Mouse (Mus musculus) midbrain, postnatal 0 days (tissue): ENCODE results near the gene Chrnd. TPM values are rescaled to one million over a fixed set of nuclear protein-coding genes. Genes with fewer than 3 reads are reported as not detected.

Experiments used
- ATAC-seq: fragments of 200-750 bp; cut with Nextera tagmentation; 2 replicates; pipeline ENCODE4 v1.8.0; 2017; ENCODE audit warnings: moderate number of reproducible peaks, mild to moderate bottlenecking, moderate TSS enrichment, moderate library complexity; ENCODE audit not compliant: low FRiP score
- DNase-seq: peaks from one replicate; pipeline ENCODE4 v3.0.0-alpha.2; 2015; ENCODE audit warnings: low spot score
- H3K27ac ChIP-seq: fragments of 300-500 bp; sonication (generic); 2 replicates; pipeline ENCODE4 v1.5.1; 2014; ENCODE audit warnings: low read depth, mild to moderate bottlenecking, low read length, mixed read lengths
- H3K27me3 ChIP-seq: fragments of 300-500 bp; sonication (generic); 2 replicates; pipeline ENCODE4 v1.6.1; 2014; ENCODE audit warnings: low read length, control low read depth, mixed read lengths; ENCODE audit not compliant: insufficient read depth
- H3K36me3 ChIP-seq: fragments of 300-500 bp; sonication (generic); 2 replicates; pipeline ENCODE4 v1.6.1; 2014; ENCODE audit warnings: low read length, control low read depth, mixed read lengths; ENCODE audit not compliant: insufficient read depth
- H3K4me1 ChIP-seq: fragments of 300-500 bp; sonication (generic); 2 replicates; pipeline ENCODE4 v1.6.1; 2014; ENCODE audit warnings: mild to moderate bottlenecking, control low read depth, antibody characterized with exemption, low read length, mixed read lengths; ENCODE audit not compliant: insufficient read depth
- H3K4me2 ChIP-seq: fragments of 300-500 bp; sonication (generic); 2 replicates; pipeline ENCODE4 v1.6.1; 2014; ENCODE audit warnings: low read depth, mild to moderate bottlenecking, low read length, mixed read lengths; ENCODE audit not compliant: poor library complexity, severe bottlenecking
- H3K4me3 ChIP-seq: fragments of 300-500 bp; sonication (generic); 2 replicates; pipeline ENCODE4 v1.5.1; 2014; ENCODE audit warnings: low read depth, mild to moderate bottlenecking, low read length, moderate library complexity
- H3K9ac ChIP-seq: fragments of 300-500 bp; sonication (generic); replicated peaks from 2 replicates; pipeline ENCODE4 v1.6.1; 2014; ENCODE audit warnings: mild to moderate bottlenecking, low read length, moderate library complexity, mixed read lengths; ENCODE audit not compliant: poor library complexity, severe bottlenecking
- H3K9me3 ChIP-seq: fragments of 300-500 bp; sonication (generic); 2 replicates; pipeline ENCODE4 v1.6.1; 2016; ENCODE audit warnings: low read length, control low read depth
- CTCF ChIP-seq: IDR thresholded peaks from 2 replicates; pipeline ENCODE4 v1.5.1; 2016; ENCODE audit warnings: antibody characterized with exemption, mild to moderate bottlenecking
- WGBS: fragments of 180-500 bp; shearing (Covaris S2); extraction: QIAGEN DNeasy Blood & Tissue Kit; methylation state at CpG from one replicate; pipeline ENCODE4 v1.1.7; 2014; 5-methylcytosine and 5-hydroxymethylcytosine counted together
- polyA plus RNA-seq: library from polyadenylated mRNA; unstranded; fragments of >200 nt; fragmentation: Nextera tagmentation; extraction: Ambion mirVana; gene quantifications from 2 replicates; pipeline ENCODE4 v1.2.1, GENCODE M21; 2015
- total RNA-seq: library from RNA; depleted of rRNA; stranded (reverse); fragments of >200 nt; gene quantifications from 2 replicates; pipeline ENCODE4 v1.2.3, GENCODE M21; 2014

Gene Chrnd
- total and polyA plus RNA-seq, 2 experiments from 2014 or later, result not detected

- no peaks in the 10 kb centered on the region for H3K4me1 ChIP-seq
- no peak overlapping the region for H3K4me3 ChIP-seq
- no peak overlapping the region for H3K27ac ChIP-seq
- DNase-seq (no peak), ATAC-seq (no peak)
- H3K36me3 ChIP-seq, result no peaks in the 10 kb centered on the region
- no peak overlapping the region for H3K4me2 ChIP-seq
- 86% methylated on average over 5 of the region's 5 CpGs for WGBS
- no peak overlapping the region for H3K9ac ChIP-seq
- H3K9me3 ChIP-seq, result no peaks in the 10 kb centered on the region
- TF ChIP-seq CTCF, result no peak
- peaks cover 14% of the 10 kb centered on the region for H3K27me3 ChIP-seq
These were observed 13.4 kb downstream of the Chrnd start for GRCm38 (mm10) chr1:87203779-87204178.

GRCm38 (mm10) chr1:87204465-87204864, 14.1 kb downstream of the Chrnd start, which contains the start of gene Chrng:
TSS of gene Chrng (plus strand) at chr1:87204657.
- H3K27me3 ChIP-seq, result peaks cover 14% of the 10 kb centered on the region
- no peaks in the 10 kb centered on the region for H3K9me3 ChIP-seq
- no peak within 1 kb of the TSS for H3K4me3 ChIP-seq
- no peak within 1 kb of the TSS for H3K4me2 ChIP-seq
- DNase-seq, result no peak
- no peaks in the 10 kb centered on the region for H3K4me1 ChIP-seq
- H3K27ac ChIP-seq, result no peak within 1 kb of the TSS
- H3K9ac ChIP-seq, result no peak within 1 kb of the TSS
- H3K36me3 ChIP-seq, result no peaks in the 10 kb centered on the region
- TF ChIP-seq CTCF, result no peak
- 89% methylated on average over 7 of the region's 7 CpGs for WGBS
- ATAC-seq, result no peak

GRCm38 (mm10) chr1:87205038-87205437, 14.6 kb downstream of the Chrnd start:
- Histone ChIP-seq H3K27me3 (peaks cover 14% of the 10 kb centered on the region), H3K4me1 (no peaks in the 10 kb centered on the region), H3K9me3 (no peaks in the 10 kb centered on the region), H3K36me3 (no peaks in the 10 kb centered on the region), H3K9ac (no peak overlapping the region), H3K4me3 (no peak overlapping the region), H3K27ac (no peak overlapping the region), H3K4me2 (no peak overlapping the region)
- 69% methylated on average over 6 of the region's 6 CpGs for WGBS
- ATAC-seq, result no peak
- TF ChIP-seq CTCF, result no peak
- DNase-seq, result no peak

- Histone ChIP-seq H3K4me3 (no peak overlapping the region), H3K36me3 (no peaks in the 10 kb centered on the region), H3K9ac (no peak overlapping the region), H3K4me1 (no peaks in the 10 kb centered on the region), H3K9me3 (no peaks in the 10 kb centered on the region), H3K4me2 (no peak overlapping the region), H3K27ac (no peak overlapping the region), H3K27me3 (peaks cover 14% of the 10 kb centered on the region)
- ATAC-seq (no peak), DNase-seq (no peak)
- 42% methylated on average over 3 of the region's 3 CpGs for WGBS
- TF ChIP-seq CTCF, result no peak
These were observed 15.1 kb downstream of the Chrnd start for GRCm38 (mm10) chr1:87205502-87205901.

GRCm38 (mm10) chr1:87206339-87206738, 15.9 kb downstream of the Chrnd start:
- WGBS, result 21% methylated on average over 17 of the region's 17 CpGs
- Histone ChIP-seq H3K4me1 (no peaks in the 10 kb centered on the region), H3K36me3 (no peaks in the 10 kb centered on the region)

GRCm38 (mm10) chr1:87211431-87211830, 21.0 kb downstream of the Chrnd start:
- no peak overlapping the region for H3K27ac ChIP-seq
- H3K27me3 ChIP-seq, result peaks cover 8% of the 10 kb centered on the region
- no peaks in the 10 kb centered on the region for H3K36me3 ChIP-seq
- no peak for ATAC-seq
- DNase-seq, result no peak
- no peak overlapping the region for H3K9ac ChIP-seq
- peaks cover 13% of the 10 kb centered on the region for H3K4me1 ChIP-seq
- H3K4me2 ChIP-seq, result no peak overlapping the region
- no peaks in the 10 kb centered on the region for H3K9me3 ChIP-seq
- no peak for TF ChIP-seq CTCF
- no peak overlapping the region for H3K4me3 ChIP-seq
- whole genome bisulfite sequencing, result 87% methylated on average over 4 of the region's 4 CpGs

More at GRCm38 (mm10) chr1:87206339-87206738, 15.9 kb downstream of the Chrnd start:
- TF ChIP-seq CTCF, result peak; percentile 41
- DNase-seq (no peak), ATAC-seq (no peak)
- Histone ChIP-seq H3K4me2 (no peak overlapping the region), H3K27ac (no peak overlapping the region), H3K9me3 (no peaks in the 10 kb centered on the region), H3K27me3 (peaks cover 14% of the 10 kb centered on the region), H3K4me3 (no peak overlapping the region), H3K9ac (no peak overlapping the region)
